In the genomic region with DNA sequence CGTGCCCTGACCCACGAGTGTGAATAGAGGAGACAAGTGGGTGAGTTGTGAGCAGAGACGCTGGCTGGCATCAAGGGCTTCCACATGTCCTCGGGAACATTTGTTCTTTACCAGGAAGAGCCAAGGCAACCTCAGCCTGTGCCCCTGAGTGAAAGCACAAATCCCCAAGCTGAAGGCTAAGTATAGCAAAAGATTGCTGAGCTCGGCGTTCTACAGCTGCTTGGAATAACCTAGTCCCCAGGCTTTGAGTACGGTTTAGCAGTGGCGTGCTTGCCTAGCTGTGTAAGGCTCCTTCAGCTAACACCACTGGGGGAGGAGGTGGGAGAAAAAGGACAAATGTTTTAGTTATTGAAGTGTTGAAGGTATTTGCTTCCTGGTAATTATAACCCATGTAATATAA, we compare ENCODE assay signal across 30 mouse cellular contexts.
A peak's percentile ranks its signal among the peaks of the same experiment; 100 is the strongest.
DNase-seq lines count a peak whose midpoint lies in the region; ATAC-seq and TF ChIP-seq lines count a peak whose summit lies in the region.
"Had no signal": no experiment of that assay in that cellular context is flagged by ENCODE, and none has a peak within 500 bp of the region (broad histone marks: within the 10 kb centered on the region; RNA-seq: fewer than 3 reads in every experiment).

No protein-coding gene starts in this region.

- peak; percentile 21 for DNase-seq in gastrocnemius, adult 18-20 months (ENCODE audit: low spot score)
- DNase-seq in gastrocnemius, postnatal 14 days = no peak
- no peak for DNase-seq in limb, embryonic 10.5 days (ENCODE audit: low spot score)
- no peak for DNase-seq in MEL (ENCODE audit: low read depth, low spot score)
- peak; percentile 73 for DNase-seq in skeletal muscle tissue, adult 2 months (ENCODE audit: low read depth, low spot score)
- DNase-seq in layer of hippocampus, adult 9-11 months = no peak
- DNase-seq: adrenal gland, postnatal 10 days; adrenal gland, postnatal 36 days; cerebellum, adult 11 months; cerebellum, adult 2 months; cerebellum, adult 9-11 months; cerebellum, postnatal 25 days; heart, adult 18-20 months; heart, postnatal 10 days; heart, postnatal 36 days; kidney, adult 18-20 months had no signal

- no peak for TF ChIP-seq CTCF in MEL (IDR thresholded peaks at IDR 0.05 in 2 of 3, conservative IDR thresholded peaks at IDR 0.05 in 1 of 3; ENCODE audit: control insufficient read depth in 1 of 3, insufficient read depth in 1 of 3, low read depth in 2 of 3, low read length in 3 of 3, poor library complexity in 1 of 3, severe bottlenecking in 1 of 3)

- H3K36me3 ChIP-seq in limb, embryonic 15.5 days = no peaks in the 10 kb centered on the region
- no peaks in the 10 kb centered on the region for H3K36me3 ChIP-seq in limb, embryonic 10.5 days
- no peaks in the 10 kb centered on the region for H3K36me3 ChIP-seq in MEL (ENCODE audit: control insufficient read depth in 1 of 2, insufficient read depth in 2 of 2, low read length in 2 of 2)
- H3K36me3 ChIP-seq: embryonic facial prominence, embryonic 13.5 days; forebrain, embryonic 10.5 days; heart, embryonic 12.5 days; heart, embryonic 15.5 days; hindbrain, embryonic 10.5 days; hindbrain, embryonic 13.5 days had no signal

- 75% methylated on average over 8 of the region's 8 CpGs for WGBS in limb, embryonic 15.5 days
- WGBS in limb, embryonic 10.5 days = 87% methylated on average over 8 of the region's 8 CpGs

- no peak; the same call in 1 of the 2 replicates for ATAC-seq in limb, embryonic 15.5 days (ENCODE audit: insufficient number of reproducible peaks, low FRiP score, low TSS enrichment, low read depth)
- ATAC-seq: CD4-positive, CD25-positive, alpha-beta regulatory T cell, adult 4 months; forebrain, embryonic 13.5 days; forebrain, embryonic 16.5 days; hindbrain, postnatal 0 days; inflammation-experienced regulatory T-cells, adult 6 months; intestine, embryonic 16.5 days; Patski had no signal

- no peak overlapping the region for H3K4me2 ChIP-seq in limb, embryonic 15.5 days
- H3K4me2 ChIP-seq: embryonic facial prominence, embryonic 13.5 days; forebrain, embryonic 13.5 days; heart, embryonic 12.5 days; heart, embryonic 15.5 days; hindbrain, embryonic 13.5 days had no signal

- intact Hi-C loops in gastrocnemius, postnatal 14 days (cut with DNase I; ENCODE audit: low total_unique reads) = no loop called here

- 0 out of 2 replicates have a peak overlapping the region, but pooled peaks have one; percentile 17 for H3K27ac ChIP-seq in limb, embryonic 15.5 days
- no peak overlapping the region for H3K27ac ChIP-seq in limb, embryonic 10.5 days
- no peak overlapping the region for H3K27ac ChIP-seq in MEL (ENCODE audit: control insufficient read depth, low read depth, low read length)
- H3K27ac ChIP-seq: embryonic facial prominence, embryonic 13.5 days; forebrain, embryonic 10.5 days; forebrain, embryonic 13.5 days; heart, embryonic 15.5 days; hindbrain, embryonic 10.5 days; hindbrain, embryonic 13.5 days; hindbrain, postnatal 0 days had no signal

- H3K9ac ChIP-seq in limb, embryonic 15.5 days = no peak overlapping the region
- no peak overlapping the region for H3K9ac ChIP-seq in MEL (ENCODE audit: control insufficient read depth, low read depth, low read length, poor library complexity, severe bottlenecking)
- H3K9ac ChIP-seq: embryonic facial prominence, embryonic 13.5 days; forebrain, embryonic 13.5 days; heart, embryonic 12.5 days; heart, embryonic 15.5 days; hindbrain, embryonic 13.5 days had no signal

- no peak for TF ChIP-seq POLR2A in MEL (IDR thresholded peaks at IDR 0.05; ENCODE audit: control insufficient read depth in 1 of 2, insufficient read depth in 1 of 2, low read depth in 1 of 2, low read length in 2 of 2, poor library complexity in 1 of 2)

- H3K79me2 ChIP-seq in MEL (ENCODE audit: control insufficient read depth, insufficient read depth, low read length, poor library complexity) = no peaks in the 10 kb centered on the region

- H3K9me3 ChIP-seq in limb, embryonic 15.5 days = no peaks in the 10 kb centered on the region
- no peaks in the 10 kb centered on the region for H3K9me3 ChIP-seq in limb, embryonic 10.5 days (replicated peaks)
- H3K9me3 ChIP-seq in MEL (replicated peaks; ENCODE audit: insufficient read depth, low read length) = no peaks in the 10 kb centered on the region
- H3K9me3 ChIP-seq: embryonic facial prominence, embryonic 13.5 days; forebrain, embryonic 10.5 days; forebrain, embryonic 13.5 days; heart, embryonic 12.5 days; heart, embryonic 15.5 days; hindbrain, embryonic 10.5 days; hindbrain, embryonic 13.5 days had no signal

- H3K4me1 ChIP-seq in limb, embryonic 15.5 days = peaks cover 9% of the 10 kb centered on the region
- H3K4me1 ChIP-seq in limb, embryonic 10.5 days = peaks cover 23% of the 10 kb centered on the region
- H3K4me1 ChIP-seq in MEL (ENCODE audit: control insufficient read depth in 1 of 2, insufficient read depth in 2 of 2, low read length in 2 of 2) = peaks cover 2% of the 10 kb centered on the region in 2 experiments; a peak in 1 of 4 replicates
- H3K4me1 ChIP-seq: heart, embryonic 12.5 days; heart, embryonic 15.5 days; hindbrain, embryonic 13.5 days had no signal

- 0 out of 2 replicates have a peak, but pooled peaks cover 3% of the 10 kb centered on the region for H3K27me3 ChIP-seq in limb, embryonic 15.5 days
- H3K27me3 ChIP-seq in limb, embryonic 10.5 days (ENCODE audit: low read depth, poor library complexity, severe bottlenecking) = peaks cover 38% of the 10 kb centered on the region
- no peaks in the 10 kb centered on the region; a peak in 1 of 4 replicates for H3K27me3 ChIP-seq in MEL (ENCODE audit: control insufficient read depth in 1 of 2, insufficient read depth in 2 of 2, low read length in 2 of 2)
- H3K27me3 ChIP-seq: forebrain, embryonic 13.5 days; heart, embryonic 12.5 days; heart, embryonic 15.5 days; Patski had no signal

- no peak overlapping the region for H3K4me3 ChIP-seq in limb, embryonic 15.5 days
- H3K4me3 ChIP-seq in limb, embryonic 10.5 days = no peak overlapping the region
- H3K4me3 ChIP-seq in MEL (ENCODE audit: control insufficient read depth in 1 of 2, insufficient read depth in 1 of 2, low read depth in 2 of 2, low read length in 2 of 2) = no peak overlapping the region
- H3K4me3 ChIP-seq: embryonic facial prominence, embryonic 13.5 days; forebrain, embryonic 10.5 days; forebrain, embryonic 13.5 days; heart, embryonic 12.5 days; heart, embryonic 15.5 days; hindbrain, embryonic 10.5 days; hindbrain, embryonic 13.5 days had no signal

- TF ChIP-seq EP300 in MEL (IDR thresholded peaks at IDR 0.05; ENCODE audit: low read depth in 1 of 2, low read length in 2 of 2) = no peak

- TF ChIP-seq RAD21 in MEL (IDR thresholded peaks at IDR 0.05; ENCODE audit: low read depth, low read length) = no peak

TF ChIP-seq in MEL, 35 proteins besides CTCF, POLR2A, EP300 and RAD21:
- TF ChIP-seq TAL1 (IDR thresholded peaks at IDR 0.05; ENCODE audit: low read length) (no peak), MAFK (IDR thresholded peaks at IDR 0.05; ENCODE audit: borderline replicate concordance, low read depth, low read length) (peak; percentile 40; the same call in 1 of the 2 replicates)

Comparison
In these comparisons a context has a peak if more than half of its experiments do, and no peak if none do; other contexts are left out.
1. DNase-seq: peak in gastrocnemius, adult 18-20 months (single experiment) and skeletal muscle tissue, adult 2 months (single experiment); none in gastrocnemius, postnatal 14 days (single experiment), limb, embryonic 10.5 days (single experiment), MEL (single experiment) and layer of hippocampus, adult 9-11 months (single experiment).